ENCODE assay signal across 9 mouse cellular contexts in genomic region chr4:118292741-118293306, GRCm38 (mm10).
DNase-seq lines count a peak whose midpoint lies in the region; TF ChIP-seq lines count a peak whose summit lies in the region.
"Had no signal": no experiment of that assay in that cellular context is flagged by ENCODE, and none has a peak within 500 bp of the region (broad histone marks: within the 10 kb centered on the region; RNA-seq: fewer than 3 reads in every experiment).

No protein-coding gene starts in this region.

- peaks cover 12% of the 10 kb centered on the region for H3K27me3 ChIP-seq in E14TG2a.4 (ENCODE audit: insufficient read depth, low read length)

- peak; percentile 95 for TF ChIP-seq CTCF in E14TG2a.4 (conservative IDR thresholded peaks at IDR 0.05; ENCODE audit: low read length)

- H3K4me1 ChIP-seq in E14TG2a.4 (replicated peaks; ENCODE audit: low read depth, low read length), result peaks cover 54% of the 10 kb centered on the region

- H3K36me3 ChIP-seq in E14TG2a.4 (ENCODE audit: insufficient read depth, low read length), result peaks cover 15% of the 10 kb centered on the region
- H3K36me3 ChIP-seq: heart, embryonic 15.5 days had no signal

- peak; percentile 77 for DNase-seq in 3T3-L1 (ENCODE audit: low read depth, low spot score)
- peak; percentile 36 for DNase-seq in c-Kit-negative CD71-positive TER-119-positive erythroid progenitor cells, embryonic 14.5 days (ENCODE audit: low read depth, low spot score)
- DNase-seq in forelimb bud, embryonic 11.5 days (ENCODE audit: low read depth, low spot score), result peak; percentile 83
- peak; percentile 72 to 89 for DNase-seq in kidney, postnatal 36 days
- peak; percentile 67 to 75 for DNase-seq in lung, adult 18-20 months
- DNase-seq in right cerebral cortex, postnatal 14 days, result peak; percentile 78
- peak; percentile 85 for DNase-seq in urinary bladder, postnatal 14 days (ENCODE audit: low spot score)

- H3K9me3 ChIP-seq in E14TG2a.4 (ENCODE audit: low read length), result no peaks in the 10 kb centered on the region
- H3K9me3 ChIP-seq: heart, embryonic 15.5 days had no signal

- no peak overlapping the region for H3K4me3 ChIP-seq in E14TG2a.4 (replicated peaks; ENCODE audit: low read length)
- H3K4me3 ChIP-seq: heart, embryonic 15.5 days had no signal
